9 mouse cellular contexts compared by ENCODE assay signal in the genomic region with DNA sequence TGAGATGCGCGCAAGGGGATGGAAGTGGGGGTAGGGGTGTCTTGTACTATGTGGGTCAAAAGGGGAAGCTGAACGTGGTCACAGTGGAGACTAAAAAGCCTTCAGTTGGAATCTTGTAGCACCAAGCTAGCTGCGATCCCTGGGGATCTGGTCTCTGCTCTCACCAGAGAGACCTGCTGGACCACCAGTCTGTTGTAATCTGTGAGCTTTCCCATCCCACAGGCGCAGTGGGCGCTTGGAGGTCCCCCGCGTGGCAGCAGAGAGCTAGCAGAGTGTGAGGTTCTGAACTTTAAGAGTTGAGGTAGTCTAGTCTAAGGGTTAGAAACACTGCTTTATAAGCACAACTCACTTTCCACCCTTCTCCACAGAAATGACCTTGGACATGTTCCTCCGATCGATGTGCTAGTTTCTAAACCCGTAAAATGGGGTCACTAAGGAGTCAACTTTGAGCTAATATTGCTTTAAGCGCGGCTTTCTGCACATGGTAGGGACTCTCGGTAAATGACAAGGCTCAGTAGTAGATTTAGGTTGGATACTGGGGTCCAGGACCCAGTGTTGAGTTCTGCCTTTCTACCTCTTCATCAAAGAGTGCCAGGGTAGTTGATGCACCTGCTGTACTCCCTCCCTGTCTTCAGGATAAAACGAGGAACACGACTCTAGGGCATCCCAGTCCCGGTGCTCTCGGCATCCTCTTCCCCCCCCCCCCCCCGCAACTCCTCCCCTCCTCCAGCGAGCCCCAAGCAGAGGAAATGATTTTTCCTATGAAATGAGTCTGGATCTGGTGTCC. TPM values are rescaled to one million over a fixed set of nuclear protein-coding genes. Genes with fewer than 3 reads are reported as not detected.
A peak's percentile ranks its signal among the peaks of the same experiment; 100 is the strongest.
DNase-seq lines count a peak whose midpoint lies in the region; ATAC-seq and TF ChIP-seq lines count a peak whose summit lies in the region.
"Had no signal": no experiment of that assay in that cellular context is flagged by ENCODE, and none has a peak within 500 bp of the region (broad histone marks: within the 10 kb centered on the region; RNA-seq: fewer than 3 reads in every experiment).

Gabrb2 (plus strand) TSS at position 762 of the 787 bp plus-strand sequence.

- no peak for TF ChIP-seq CTCF in lung, postnatal 0 days (IDR thresholded peaks at IDR 0.05)
- TF ChIP-seq CTCF in intestine, postnatal 0 days (IDR thresholded peaks at IDR 0.05; ENCODE audit: low read depth), result no peak

- DNase-seq in cerebellum, postnatal 4 days (ENCODE audit: low spot score in 2 of 2), result no peak
- no peak for DNase-seq in lung, postnatal 0 days (ENCODE audit: low spot score)
- DNase-seq in lung, postnatal 25 days (ENCODE audit: low spot score), result no peak
- no peak for DNase-seq in lung, postnatal 10 days

- H3K4me1 ChIP-seq in lung, postnatal 0 days (ENCODE audit: insufficient read depth, low read depth, low read length), result no peaks in the 10 kb centered on the region
- H3K4me1 ChIP-seq in intestine, postnatal 0 days (replicated peaks; ENCODE audit: control insufficient read depth, insufficient read depth, low read length), result no peaks in the 10 kb centered on the region
- peaks cover 20% of the 10 kb centered on the region for H3K4me1 ChIP-seq in midbrain, embryonic 16.5 days (ENCODE audit: control insufficient read depth, insufficient read depth, low read length)

- H3K27me3 ChIP-seq in lung, postnatal 0 days (replicated peaks; ENCODE audit: insufficient read depth, low read length), result no peaks in the 10 kb centered on the region
- H3K27me3 ChIP-seq in intestine, postnatal 0 days (replicated peaks; ENCODE audit: control insufficient read depth, insufficient read depth, low read length), result 0 out of 2 replicates have a peak, but pooled peaks cover 3% of the 10 kb centered on the region
- H3K27me3 ChIP-seq in midbrain, embryonic 16.5 days (ENCODE audit: control insufficient read depth, insufficient read depth, low read depth, low read length), result no peaks in the 10 kb centered on the region

- TF ChIP-seq EP300 in lung, postnatal 0 days (IDR thresholded peaks at IDR 0.05), result no peak

- peak within 1 kb of the TSS; percentile 38 for H3K4me3 ChIP-seq in lung, postnatal 0 days (ENCODE audit: low read depth, low read length)
- peak within 1 kb of the TSS; percentile 45 for H3K4me3 ChIP-seq in intestine, postnatal 0 days (ENCODE audit: low read depth, low read length)
- H3K4me3 ChIP-seq in midbrain, embryonic 16.5 days (ENCODE audit: low read depth, low read length), result peak within 1 kb of the TSS; percentile 62
- H3K4me3 ChIP-seq: erythroblast, embryonic 14.5 days had no signal

- H3K36me3 ChIP-seq in lung, postnatal 0 days (ENCODE audit: insufficient read depth, low read length), result no peaks in the 10 kb centered on the region
- no peaks in the 10 kb centered on the region for H3K36me3 ChIP-seq in intestine, postnatal 0 days (ENCODE audit: control insufficient read depth, insufficient read depth)
- no peaks in the 10 kb centered on the region for H3K36me3 ChIP-seq in midbrain, embryonic 16.5 days (ENCODE audit: control insufficient read depth, insufficient read depth, low read length)

- ATAC-seq in cerebellum, adult (ENCODE audit: insufficient number of reproducible peaks, low FRiP score, low TSS enrichment), result peak; percentile 47
- no peak for ATAC-seq in lung, postnatal 0 days
- ATAC-seq in intestine, postnatal 0 days, result no peak
- peak; percentile 33 for ATAC-seq in midbrain, embryonic 16.5 days
- no peak for ATAC-seq in activated CD4-positive, CD25-positive, alpha-beta regulatory T cell, adult 4 months

- H3K9ac ChIP-seq in lung, postnatal 0 days (replicated peaks; ENCODE audit: low read depth), result no peak within 1 kb of the TSS
- H3K9ac ChIP-seq in intestine, postnatal 0 days (ENCODE audit: low read depth, low read length), result no peak within 1 kb of the TSS
- peak within 1 kb of the TSS; percentile 66 for H3K9ac ChIP-seq in midbrain, embryonic 16.5 days (ENCODE audit: low read depth, low read length)

- H3K4me2 ChIP-seq in lung, postnatal 0 days (replicated peaks; ENCODE audit: low read depth, low read length), result peak within 1 kb of the TSS; percentile 57
- H3K4me2 ChIP-seq in intestine, postnatal 0 days (replicated peaks; ENCODE audit: low read depth), result peak within 1 kb of the TSS; percentile 77
- H3K4me2 ChIP-seq in midbrain, embryonic 16.5 days (ENCODE audit: low read length), result peak within 1 kb of the TSS; percentile 79

- 28% methylated on average over 19 of the region's 20 CpGs for WGBS in lung, postnatal 0 days
- 29% methylated on average over 19 of the region's 20 CpGs for WGBS in intestine, postnatal 0 days
- 25% methylated on average over 19 of the region's 20 CpGs for WGBS in midbrain, embryonic 16.5 days

- no peaks in the 10 kb centered on the region for H3K9me3 ChIP-seq in lung, postnatal 0 days (ENCODE audit: low read length)
- no peaks in the 10 kb centered on the region for H3K9me3 ChIP-seq in intestine, postnatal 0 days (ENCODE audit: control insufficient read depth)
- no peaks in the 10 kb centered on the region for H3K9me3 ChIP-seq in midbrain, embryonic 16.5 days (replicated peaks; ENCODE audit: control insufficient read depth, low read length, poor library complexity, severe bottlenecking)

- no peak within 1 kb of the TSS for H3K27ac ChIP-seq in lung, postnatal 0 days (ENCODE audit: low read length)
- H3K27ac ChIP-seq in intestine, postnatal 0 days (ENCODE audit: low read depth, low read length), result no peak within 1 kb of the TSS
- peak within 1 kb of the TSS; percentile 96 for H3K27ac ChIP-seq in midbrain, embryonic 16.5 days (ENCODE audit: low read length)

RNA-seq across cellular contexts. Expression of gene Gabrb2, which starts in this region (rescaled TPM):
- polyA plus RNA-seq in lung, postnatal 0 days (2015; fragmentation: Nextera tagmentation; extraction: Ambion mirVana), result 0.20 and 0.25 TPM in 2 replicates
- 0.24 and 0.29 TPM in 2 replicates for polyA plus RNA-seq in intestine, postnatal 0 days (2015; fragmentation: Nextera tagmentation; extraction: Ambion mirVana)
- polyA plus RNA-seq in midbrain, embryonic 16.5 days (2015; fragmentation: Nextera tagmentation; extraction: Ambion mirVana), result 47.4 and 50.8 TPM in 2 replicates
- under 1 TPM in 1 of 2 experiments, not detected in 1; 0.11 TPM for polyA plus RNA-seq in activated CD4-positive, CD25-positive, alpha-beta regulatory T cell, adult 4 months (2017; shearing (Covaris generic))
- polyA plus RNA-seq: erythroblast, embryonic 14.5 days had no signal

Comparison
In these comparisons a context has a peak if more than half of its experiments do, and no peak if none do; other contexts are left out.
1. RNA of gene Gabrb2 (polyA plus RNA-seq): 47.4 to 50.8 TPM in midbrain, embryonic 16.5 days; 0.24 to 0.29 TPM in intestine, postnatal 0 days, 0.20 to 0.25 TPM in lung, postnatal 0 days and 0.11 TPM in activated CD4-positive, CD25-positive, alpha-beta regulatory T cell, adult 4 months; every median in the first group is over 10 times any median in the second.
2. ATAC-seq: peak in cerebellum, adult (single experiment) and midbrain, embryonic 16.5 days (single experiment); none in lung, postnatal 0 days (single experiment), intestine, postnatal 0 days (single experiment) and activated CD4-positive, CD25-positive, alpha-beta regulatory T cell, adult 4 months (single experiment).
3. Peak in every context shown above with its lines, with median percentiles within 50 percentile points of each other: H3K4me2 ChIP-seq and H3K4me3 ChIP-seq.